Mouse (Mus musculus) adrenal gland, adult 2 months (tissue): ENCODE data around the gene Gm13695. TPM values are rescaled to one million over a fixed set of nuclear protein-coding genes. Genes with fewer than 3 reads are reported as not detected.

Experiments
- polyA plus RNA-seq: library from polyadenylated mRNA; depleted of rRNA; stranded (reverse); fragments of >200 nt; gene quantifications from 2 replicates; pipeline ENCODE4 v1.2.3, GENCODE M21; 2012; rRNA removed
- total RNA-seq, 2 experiments: library from RNA; stranded (reverse); gene quantifications; 2 replicates each; pipeline ENCODE4 v1.2.3; 2021

The Gm13695 gene
- total and polyA plus RNA-seq, 3 experiments = 1.1 TPM; not detected in 2

Other genes starting within 250 kb of the Gm13695 start
- 100 to 1,000 TPM; 127 to 133 TPM for gene Itgav, start 242.9 kb upstream of the Gm13695 start, total RNA-seq
- 196 and 209 TPM in 2 replicates for gene Itgav, start 242.9 kb upstream of the Gm13695 start, polyA plus RNA-seq
- gene Fam171b, start 154.7 kb upstream of the Gm13695 start, total RNA-seq = 1 to 10 TPM; 4.2 to 5.9 TPM
- gene Fam171b, start 154.7 kb upstream of the Gm13695 start, polyA plus RNA-seq = 1.0 and 1.3 TPM in 2 replicates
- gene Zswim2, start 26.1 kb upstream of the Gm13695 start, total RNA-seq = not detected
- not detected in 2 replicates for gene Zswim2, start 26.1 kb upstream of the Gm13695 start, polyA plus RNA-seq
- gene Gm13698, start 11.6 kb upstream of the Gm13695 start, total RNA-seq = 1 to 10 TPM; 1.1 to 1.5 TPM
- gene Gm13698, start 11.6 kb upstream of the Gm13695 start, polyA plus RNA-seq = not detected in 2 replicates
- gene Gm13693, start 5.8 kb upstream of the Gm13695 start, total RNA-seq = 1 to 10 TPM; 1.1 to 1.5 TPM
- gene Gm13693, start 5.8 kb upstream of the Gm13695 start, polyA plus RNA-seq = not detected in 2 replicates
- 1 to 10 TPM; 1.1 to 1.5 TPM for gene Gm13696, start 5.8 kb downstream of the Gm13695 start, total RNA-seq
- gene Gm13696, start 5.8 kb downstream of the Gm13695 start, polyA plus RNA-seq = not detected in 2 replicates
- 1 to 10 TPM; 1.1 to 1.5 TPM for gene Gm13694, start 11.6 kb downstream of the Gm13695 start, total RNA-seq
- gene Gm13694, start 11.6 kb downstream of the Gm13695 start, polyA plus RNA-seq = not detected in 2 replicates
- 1 to 10 TPM; 1.1 to 1.5 TPM for gene Gm13697, start 17.4 kb downstream of the Gm13695 start, total RNA-seq
- not detected in 2 replicates for gene Gm13697, start 17.4 kb downstream of the Gm13695 start, polyA plus RNA-seq
- gene Gm13691, start 23.2 kb downstream of the Gm13695 start, total RNA-seq = 1 to 10 TPM; 1.1 to 1.5 TPM
- not detected in 2 replicates for gene Gm13691, start 23.2 kb downstream of the Gm13695 start, polyA plus RNA-seq